Mouse (Mus musculus): ENCODE measurements around the gene Gm10912.
"Not testable (repeated sequence)": the region's sequence is repeated elsewhere in the genome, so short reads cannot be mapped to it uniquely, and the experiment has no call there.

The Gm10912 gene

GRCm38 (mm10) chr2:104064152-104064551, 1.5 kb upstream of the Gm10912 start:
- DNase-seq (ENCODE audit: low spot score in 2 of 2), result no peak

- DNase-seq (ENCODE audit: low spot score in 2 of 2), result not testable (repeated sequence)
Observed at GRCm38 (mm10) chr2:104068450-104068849, 2.8 kb downstream of the Gm10912 start, which contains the start of gene Gm10799. Gene Gm10799 (minus strand): TSS chr2:104068550.

- peak; percentile 7 to 24 for DNase-seq (ENCODE audit: low spot score in 2 of 2)
Observed at GRCm38 (mm10) chr2:104069704-104070185, 4.1 kb downstream of the Gm10912 start, which contains the start of gene Cd59b. Gene Cd59b (plus strand): TSS chr2:104069849.

GRCm38 (mm10) chr2:104078285-104078684, 12.7 kb downstream of the Gm10912 start:
- not testable (repeated sequence) for DNase-seq (ENCODE audit: low spot score in 2 of 2)

- not testable (repeated sequence) for DNase-seq (ENCODE audit: low spot score in 2 of 2)
Observed at GRCm38 (mm10) chr2:104081436-104082050, 15.9 kb downstream of the Gm10912 start.

GRCm38 (mm10) chr2:104082474-104082873, 16.8 kb downstream of the Gm10912 start:
- DNase-seq (ENCODE audit: low spot score in 2 of 2), result no peak

GRCm38 (mm10) chr2:104084027-104084426, 18.4 kb downstream of the Gm10912 start:
- not testable (repeated sequence) for DNase-seq (ENCODE audit: low spot score in 2 of 2)

GRCm38 (mm10) chr2:104087562-104087961, 21.9 kb downstream of the Gm10912 start:
- not testable (repeated sequence) for DNase-seq (ENCODE audit: low spot score in 2 of 2)

GRCm38 (mm10) chr2:104093305-104093704, 27.7 kb downstream of the Gm10912 start:
- no peak for DNase-seq (ENCODE audit: low spot score in 2 of 2)

GRCm38 (mm10) chr2:104095741-104096213, 30.2 kb downstream of the Gm10912 start, which contains the start of gene Cd59a:
Gene Cd59a (plus strand): TSS chr2:104095801.
- peak in 1 of 2 experiments; percentile 23 for DNase-seq (ENCODE audit: low spot score in 2 of 2)

- DNase-seq (ENCODE audit: low spot score in 2 of 2), result no peak
Observed at GRCm38 (mm10) chr2:104096256-104096655, 30.6 kb downstream of the Gm10912 start.

- not testable (repeated sequence) for DNase-seq (ENCODE audit: low spot score in 2 of 2)
Observed at GRCm38 (mm10) chr2:104096796-104097195, 31.2 kb downstream of the Gm10912 start.

GRCm38 (mm10) chr2:104097396-104097795, 31.8 kb downstream of the Gm10912 start:
- not testable (repeated sequence) for DNase-seq (ENCODE audit: low spot score in 2 of 2)

GRCm38 (mm10) chr2:104098529-104099230, 33.1 kb downstream of the Gm10912 start:
- DNase-seq (ENCODE audit: low spot score in 2 of 2), result no peak

GRCm38 (mm10) chr2:104099231-104099585, 33.6 kb downstream of the Gm10912 start:
- DNase-seq (ENCODE audit: low spot score in 2 of 2), result no peak

GRCm38 (mm10) chr2:104099946-104100345, 34.3 kb downstream of the Gm10912 start:
- no peak for DNase-seq (ENCODE audit: low spot score in 2 of 2)

- DNase-seq (ENCODE audit: low spot score in 2 of 2), result no peak
Observed at GRCm38 (mm10) chr2:104104800-104105199, 39.2 kb downstream of the Gm10912 start.

- not testable (repeated sequence) for DNase-seq (ENCODE audit: low spot score in 2 of 2)
Observed at GRCm38 (mm10) chr2:104109021-104109420, 43.4 kb downstream of the Gm10912 start.

GRCm38 (mm10) chr2:104109528-104109927, 43.9 kb downstream of the Gm10912 start:
- DNase-seq (ENCODE audit: low spot score in 2 of 2), result no peak

GRCm38 (mm10) chr2:104110031-104110430, 44.4 kb downstream of the Gm10912 start:
- DNase-seq (ENCODE audit: low spot score in 2 of 2), result no peak

- DNase-seq (ENCODE audit: low spot score in 2 of 2), result not testable (repeated sequence)
Observed at GRCm38 (mm10) chr2:104111170-104111797, 45.7 kb downstream of the Gm10912 start.

GRCm38 (mm10) chr2:104113563-104113962, 47.9 kb downstream of the Gm10912 start:
- DNase-seq (ENCODE audit: low spot score in 2 of 2), result not testable (repeated sequence)

Measured in natural killer cell, adult 2 months (primary cell).